Mouse (Mus musculus): ENCODE results near the gene Snx1.

Snx1 gene

DNA sequence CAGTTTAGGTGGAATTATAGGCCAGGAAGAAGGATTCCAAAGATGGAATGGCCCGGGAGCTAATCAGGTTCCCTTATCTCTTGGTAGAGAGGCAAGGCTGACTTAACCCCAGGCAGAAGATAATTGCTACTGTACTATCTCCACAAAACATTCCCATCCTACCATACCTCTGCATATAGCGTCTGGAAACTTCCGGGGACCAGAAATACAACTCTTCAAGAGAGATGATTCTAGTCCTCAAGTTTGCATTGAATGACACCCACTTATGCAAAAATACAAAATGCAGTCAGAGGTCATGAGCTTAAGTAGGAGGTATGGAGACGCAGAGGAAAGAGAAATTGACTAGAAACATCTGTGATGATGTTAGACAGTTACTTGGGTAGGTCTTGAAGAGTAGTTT lies 1.5 kb upstream of the Snx1 start:
- DNase-seq (ENCODE audit: inconsistent age in 2 of 2, low spot score in 1 of 2), result peak in 1 of 2 experiments; percentile 38

GRCm38 (mm10) chr9:66127193-66127546 lies 783 bp upstream of the Snx1 start:
- DNase-seq (ENCODE audit: inconsistent age in 2 of 2, low spot score in 1 of 2), result peak; percentile 37 to 80

DNA sequence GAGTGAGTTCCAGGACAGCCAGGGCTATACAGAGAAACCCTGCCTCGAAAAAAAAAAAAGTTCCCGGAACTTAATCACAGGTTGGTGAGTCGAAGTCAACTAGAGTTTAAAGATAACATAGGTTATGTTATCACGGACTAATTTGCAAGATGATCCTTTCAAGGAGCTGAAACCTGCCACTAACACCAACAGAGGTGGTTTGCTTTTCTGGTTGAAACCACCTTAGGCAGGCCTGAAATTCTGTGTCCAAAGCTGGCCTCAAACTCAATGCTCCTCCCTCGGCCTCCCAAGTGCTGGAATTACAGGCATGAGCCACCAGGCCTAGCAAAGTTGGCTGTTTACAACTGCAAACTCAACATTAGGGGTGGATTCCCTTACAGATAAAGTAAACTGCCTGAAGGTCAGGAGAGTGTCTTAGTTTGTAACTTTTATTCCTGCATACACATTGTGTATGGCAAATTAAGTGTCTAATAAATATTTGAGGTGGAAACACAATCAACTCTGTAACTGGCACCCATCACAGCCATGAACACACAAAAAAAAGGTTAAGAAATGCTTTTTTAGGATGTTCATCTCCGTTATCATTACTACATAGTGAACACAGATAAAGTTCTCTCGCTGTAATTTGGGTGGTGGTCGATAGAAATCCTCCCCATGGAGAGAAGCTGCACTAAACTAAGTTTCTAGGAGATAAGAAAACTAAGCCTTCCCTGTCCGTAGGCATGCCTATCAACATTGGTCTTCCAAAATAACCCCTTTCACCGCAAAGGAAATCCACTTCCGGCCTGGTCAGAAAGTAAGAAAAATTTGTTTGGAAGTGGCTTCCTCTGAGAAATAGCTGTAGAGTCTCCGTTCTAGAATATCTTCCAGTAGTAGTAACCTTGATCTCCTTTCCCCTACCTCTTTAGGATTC lies 588 bp downstream of the Snx1 start:
- DNase-seq (ENCODE audit: inconsistent age in 2 of 2, low spot score in 1 of 2), result peak; percentile 39 to 68

DNA sequence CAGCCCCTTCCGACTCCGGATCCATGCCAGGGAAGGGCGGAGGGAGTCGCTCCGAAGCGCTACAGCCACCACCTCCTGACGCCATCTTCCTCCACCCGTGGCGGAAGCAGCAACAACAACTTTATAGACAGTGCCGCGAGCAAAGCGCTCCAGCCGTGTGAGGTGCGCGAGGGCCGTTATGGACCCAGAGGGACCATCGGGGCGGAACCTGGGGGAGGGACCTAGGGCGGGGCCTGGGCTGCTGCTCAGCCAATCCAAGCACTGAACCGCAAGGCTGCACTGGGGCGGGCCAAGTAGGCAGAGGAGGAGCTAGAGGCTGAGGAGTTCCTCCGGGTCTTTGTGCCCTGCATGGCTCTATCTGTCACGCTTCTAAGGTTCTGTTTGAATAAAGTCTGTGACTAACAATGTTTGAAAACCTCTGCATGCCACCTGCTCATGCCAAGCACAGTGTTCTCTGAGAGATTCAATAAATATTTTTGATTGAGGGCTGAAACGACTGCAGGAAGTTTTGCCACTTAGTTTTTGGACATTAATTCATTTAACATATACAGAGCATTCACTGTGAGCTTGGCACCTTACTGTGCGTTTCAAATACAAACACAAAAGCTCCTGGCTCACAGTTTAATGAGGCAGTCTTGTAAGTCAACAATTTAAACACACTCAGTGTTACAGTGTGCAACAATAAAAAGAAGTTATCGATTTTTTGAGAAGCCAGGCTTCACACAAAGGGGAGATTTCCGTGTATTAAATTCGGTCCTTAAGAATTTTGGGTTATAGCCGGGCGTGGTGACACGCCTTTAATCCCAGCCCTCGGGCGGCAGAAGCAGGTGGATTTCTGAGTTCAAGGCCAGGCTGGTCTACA lies 1.5 kb downstream of the Snx1 start:
- peak; percentile 98 to 99 for DNase-seq (ENCODE audit: inconsistent age in 2 of 2, low spot score in 1 of 2)

- peak in 1 of 2 experiments; percentile 81 for DNase-seq (ENCODE audit: inconsistent age in 2 of 2, low spot score in 1 of 2)
Observed at GRCm38 (mm10) chr9:66124111-66124531, 2.3 kb downstream of the Snx1 start.

GRCm38 (mm10) chr9:66123648-66124047 lies 2.7 kb downstream of the Snx1 start:
- no peak for DNase-seq (ENCODE audit: inconsistent age in 2 of 2, low spot score in 1 of 2)

DNA sequence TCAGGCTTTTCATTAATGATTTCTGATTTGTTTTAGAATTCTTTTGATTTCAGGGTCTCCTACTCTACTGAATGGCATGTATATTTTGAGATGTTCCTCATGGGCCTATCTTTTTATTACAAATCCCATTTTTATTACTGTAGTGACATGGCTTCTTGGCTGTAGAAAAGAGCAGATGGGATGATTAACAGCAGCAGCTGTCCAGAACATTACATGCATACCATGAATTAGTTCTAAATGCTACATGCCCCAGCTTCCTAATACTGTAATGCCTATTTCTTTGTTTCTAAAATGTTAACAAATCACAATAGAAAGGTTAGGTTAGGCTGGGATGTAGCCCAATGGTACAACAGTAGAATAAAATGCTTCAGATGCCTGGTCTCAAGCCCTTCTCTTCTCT lies 5.0 kb downstream of the Snx1 start:
- no peak for DNase-seq (ENCODE audit: inconsistent age in 2 of 2, low spot score in 1 of 2)

- DNase-seq (ENCODE audit: inconsistent age in 2 of 2, low spot score in 1 of 2), result no peak
Observed at GRCm38 (mm10) chr9:66120945-66121344, 5.4 kb downstream of the Snx1 start.

- DNase-seq (ENCODE audit: inconsistent age in 2 of 2, low spot score in 1 of 2), result no peak
Observed at GRCm38 (mm10) chr9:66120106-66120505, 6.3 kb downstream of the Snx1 start.

DNA sequence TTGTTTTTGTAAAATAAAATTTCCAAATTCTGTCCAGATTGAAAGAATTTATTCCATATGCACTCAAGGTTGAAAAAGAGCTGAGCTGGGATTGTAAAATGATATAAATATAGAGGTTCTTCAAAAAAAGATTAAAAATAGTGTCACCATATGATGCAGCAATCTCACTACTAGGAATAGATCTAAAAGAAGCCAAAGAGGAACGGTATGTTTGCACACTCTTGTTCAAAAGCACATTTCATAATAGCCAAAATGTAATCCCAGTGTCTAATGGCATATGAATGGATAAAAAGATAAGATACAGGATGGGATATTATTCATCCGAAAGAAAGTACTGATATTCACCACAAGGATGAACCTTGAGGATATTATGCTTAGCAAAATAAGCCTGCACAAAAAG lies 6.9 kb downstream of the Snx1 start:
- no peak for DNase-seq (ENCODE audit: inconsistent age in 2 of 2, low spot score in 1 of 2)

- peak; percentile 63 to 77 for DNase-seq (ENCODE audit: inconsistent age in 2 of 2, low spot score in 1 of 2)
Observed at GRCm38 (mm10) chr9:66116890-66117289, 9.5 kb downstream of the Snx1 start.

DNA sequence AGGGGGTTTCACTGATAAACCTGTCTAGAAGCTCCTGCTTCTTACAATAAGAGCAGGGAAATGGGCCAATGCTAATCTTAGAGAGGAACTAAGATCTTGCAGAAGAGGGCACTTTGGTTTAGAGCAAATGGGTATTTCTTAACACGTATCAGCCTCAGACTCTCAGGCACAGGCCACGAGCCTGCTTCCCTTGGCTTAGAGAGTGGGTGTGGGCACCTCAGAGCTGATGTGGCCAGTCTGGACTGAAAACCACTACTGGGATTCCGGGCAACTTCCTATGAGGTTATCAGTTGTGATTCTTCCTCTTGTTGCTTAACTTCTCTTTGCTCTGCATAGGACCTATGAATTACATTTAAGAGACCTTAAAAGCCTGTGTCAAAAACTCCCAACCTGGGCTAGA lies 12.0 kb downstream of the Snx1 start:
- no peak for DNase-seq (ENCODE audit: inconsistent age in 2 of 2, low spot score in 1 of 2)

GRCm38 (mm10) chr9:66110611-66111379 lies 15.6 kb downstream of the Snx1 start:
- DNase-seq (ENCODE audit: inconsistent age in 2 of 2, low spot score in 1 of 2), result no peak

DNA sequence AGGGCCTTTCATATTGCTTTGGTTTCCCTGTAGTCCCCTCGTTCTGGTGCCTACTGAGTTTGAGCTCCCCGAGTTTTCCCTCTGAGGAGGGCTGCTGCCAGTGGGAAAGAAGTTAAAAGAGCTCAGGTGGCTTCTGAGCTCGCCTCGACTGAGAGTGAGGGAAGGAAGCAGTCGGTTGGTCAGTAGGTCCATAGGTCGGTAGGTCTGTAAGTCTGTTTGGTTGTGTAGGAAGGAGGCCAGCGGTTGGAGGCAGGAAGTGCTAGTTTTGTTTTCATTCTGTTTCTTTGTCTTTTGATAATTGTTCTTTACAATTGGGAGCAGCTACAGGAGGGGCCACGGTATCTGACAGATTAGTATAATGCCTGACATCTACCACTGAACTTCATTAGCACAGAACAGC lies 16.3 kb downstream of the Snx1 start:
- no peak for DNase-seq (ENCODE audit: inconsistent age in 2 of 2, low spot score in 1 of 2)

DNA sequence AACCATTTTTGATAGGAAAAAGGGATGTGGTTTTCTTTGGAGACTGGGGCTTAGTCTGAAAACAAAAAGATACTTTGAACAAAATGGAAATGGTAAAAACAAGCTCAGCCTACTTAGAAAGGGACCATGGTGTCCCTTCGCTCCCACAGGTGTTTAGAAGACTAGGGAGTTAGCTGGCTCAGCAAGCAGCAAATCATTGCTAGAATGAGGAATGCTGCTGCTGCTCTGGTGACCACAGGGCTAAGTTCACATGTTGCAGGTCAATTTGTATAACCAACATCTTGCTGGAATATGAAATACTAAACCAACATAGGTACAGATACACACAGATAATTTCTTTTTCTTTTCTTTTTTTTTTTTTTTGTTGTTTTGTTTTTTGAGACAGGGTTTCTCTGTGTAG lies 16.8 kb downstream of the Snx1 start:
- DNase-seq (ENCODE audit: inconsistent age in 2 of 2, low spot score in 1 of 2), result no peak

DNA sequence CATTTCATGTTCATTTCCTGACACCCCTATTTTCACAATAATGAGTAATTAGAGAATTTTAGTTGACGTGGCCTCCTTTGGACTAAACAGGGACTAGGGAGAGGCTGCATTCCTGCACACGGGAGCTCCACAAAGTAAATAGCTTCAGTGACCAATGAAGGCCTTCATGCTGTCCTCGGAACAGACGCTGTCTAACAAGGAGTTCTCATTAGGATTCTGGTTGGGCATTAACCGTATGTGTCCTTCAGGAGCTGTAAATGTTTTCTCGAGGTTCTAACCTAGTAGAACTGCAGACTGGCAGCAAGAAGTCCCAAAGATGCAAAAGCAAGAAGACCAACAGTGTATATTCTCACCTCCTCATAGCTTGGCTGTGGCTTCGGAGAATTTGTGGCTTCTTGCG lies 21.2 kb downstream of the Snx1 start:
- no peak for DNase-seq (ENCODE audit: inconsistent age in 2 of 2, low spot score in 1 of 2)

DNA sequence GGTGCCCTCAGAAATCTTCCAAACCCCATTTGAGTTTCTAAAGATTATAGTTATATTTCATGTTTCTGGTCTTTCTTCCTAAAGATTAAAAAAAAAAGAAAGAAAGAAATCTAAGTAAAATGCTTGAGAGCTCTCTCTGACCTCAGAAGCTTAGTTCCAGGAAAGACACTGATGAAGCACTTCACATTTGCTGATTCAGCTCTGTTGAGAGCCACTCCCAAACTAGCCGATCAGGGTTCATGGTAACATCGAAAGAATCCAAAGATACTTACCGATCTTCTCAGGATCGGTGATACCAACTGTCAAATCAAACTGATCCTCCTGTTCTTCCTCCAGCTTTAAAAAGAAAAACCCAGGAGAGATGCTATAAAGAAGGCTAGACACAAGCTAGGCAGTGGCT lies 21.8 kb downstream of the Snx1 start:
- DNase-seq (ENCODE audit: inconsistent age in 2 of 2, low spot score in 1 of 2), result no peak

DNA sequence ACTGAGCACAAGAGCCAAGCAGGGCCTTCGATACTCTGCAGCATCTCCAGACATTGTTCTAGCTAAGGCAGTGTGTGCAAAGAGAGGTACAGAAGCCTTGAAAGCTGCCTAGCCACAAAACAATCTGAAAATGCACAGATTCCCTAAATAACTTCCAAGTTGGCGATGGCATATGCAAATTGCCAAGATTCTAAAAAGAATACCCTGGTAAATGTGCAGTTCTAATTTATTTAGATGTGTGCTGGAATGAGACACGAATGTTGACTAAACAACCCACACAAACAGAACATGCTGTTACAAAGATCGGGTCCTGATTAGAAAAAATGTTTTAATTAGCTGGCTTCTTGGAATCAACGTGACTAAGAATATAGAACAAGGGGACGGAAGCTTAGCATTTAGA lies 23.7 kb downstream of the Snx1 start:
- DNase-seq (ENCODE audit: inconsistent age in 2 of 2, low spot score in 1 of 2), result no peak

DNA sequence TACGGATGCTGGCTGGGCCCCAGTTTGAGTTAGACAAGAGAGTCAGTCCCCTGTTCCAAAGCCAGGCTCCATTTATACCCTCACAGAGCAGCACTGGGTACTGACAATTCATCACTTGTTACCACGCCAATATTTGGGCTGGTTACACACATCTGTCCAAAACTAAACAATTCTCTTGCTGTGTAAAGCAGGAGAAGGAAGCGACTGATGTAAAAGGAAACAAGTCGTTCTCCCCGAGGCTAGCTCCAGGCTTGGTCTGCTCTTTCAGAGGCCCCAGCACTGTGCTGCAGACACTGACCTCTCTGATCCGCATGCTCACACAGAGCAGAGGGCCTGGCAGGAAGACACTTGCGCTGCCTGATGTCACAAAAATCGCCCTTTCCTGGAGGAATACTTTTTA lies 24.8 kb downstream of the Snx1 start:
- no peak for DNase-seq (ENCODE audit: inconsistent age in 2 of 2, low spot score in 1 of 2)

- DNase-seq (ENCODE audit: inconsistent age in 2 of 2, low spot score in 1 of 2), result no peak
Observed at GRCm38 (mm10) chr9:66092664-66093063, 33.7 kb downstream of the Snx1 start.

Measured in adrenal gland, adult (tissue).